Mouse (Mus musculus) bone marrow, adult 2 months (tissue): ENCODE measurements around the gene Rdh5. TPM values are rescaled to one million over a fixed set of nuclear protein-coding genes. Genes with fewer than 3 reads are reported as not detected.

Experiments
- H3K27ac ChIP-seq: fragments of 200-500 bp; 2 replicates; pipeline ENCODE4 v1.5.1; 2012; ENCODE audit warnings: low read depth, mild to moderate bottlenecking, control low read depth, inconsistent platforms, low read length; ENCODE audit not compliant: control insufficient read depth, poor library complexity, insufficient read depth
- H3K4me1 ChIP-seq: fragments of 200-500 bp; 2 replicates; pipeline ENCODE4 v1.6.1; 2011; ENCODE audit warnings: low read length; ENCODE audit not compliant: control insufficient read depth, insufficient read depth
- H3K4me3 ChIP-seq: fragments of 200-500 bp; replicated peaks from 2 replicates; pipeline ENCODE3; 2011; ENCODE audit warnings: mild to moderate bottlenecking, low read depth, low read length, control low read depth; ENCODE audit not compliant: control insufficient read depth
- CTCF ChIP-seq: fragments of 200-500 bp; IDR thresholded peaks from 2 replicates; pipeline ENCODE4 v1.5.1; 2011; ENCODE audit warnings: low read length, control low read depth; ENCODE audit not compliant: control insufficient read depth, insufficient read depth
- POLR2A ChIP-seq: fragments of 200-500 bp; IDR thresholded peaks from 2 replicates; pipeline ENCODE4 v1.6.1; 2011; ENCODE audit warnings: low read depth, mild to moderate bottlenecking, control low read depth, low read length, borderline replicate concordance; ENCODE audit not compliant: control insufficient read depth
- WGBS: fragments of 180-500 bp; shearing (Covaris S2); methylation state at CpG from one replicate; pipeline ENCODE4 v1.1.7; 2018; 5-methylcytosine and 5-hydroxymethylcytosine counted together
- polyA plus RNA-seq: library from polyadenylated mRNA; stranded (reverse); fragments of >200 nt; gene quantifications from 2 replicates; pipeline ENCODE4 v1.2.4, GENCODE M21; 2011; ENCODE audit warnings: low replicate concordance; ENCODE audit not compliant: missing spikeins, insufficient read depth, insufficient read length

Gene Rdh5
- polyA plus RNA-seq, 1 experiment, result 6.2 TPM

- H3K4me1 ChIP-seq, result no peaks in the 10 kb centered on the region
- no peak overlapping the region for H3K27ac ChIP-seq
- 87% methylated on average over 5 of the region's 5 CpGs for WGBS
- H3K4me3 ChIP-seq, result no peak overlapping the region
- TF ChIP-seq POLR2A (no peak), CTCF (no peak)
Observed at GRCm38 (mm10) chr10:128882067-128882466, 40.6 kb downstream of the Rdh5 start.

- WGBS, result 83% methylated on average over 2 of the region's 2 CpGs
- TF ChIP-seq POLR2A, result no peak
- no peak for TF ChIP-seq CTCF
- H3K4me3 ChIP-seq, result no peak overlapping the region
Observed at GRCm38 (mm10) chr10:128878811-128879210, 43.9 kb downstream of the Rdh5 start.

GRCm38 (mm10) chr10:128878291-128878690, 44.4 kb downstream of the Rdh5 start:
- Histone ChIP-seq H3K27ac (no peak overlapping the region), H3K4me1 (no peaks in the 10 kb centered on the region), H3K4me3 (no peak overlapping the region)
- TF ChIP-seq CTCF, result no peak
- no peak for TF ChIP-seq POLR2A

More at GRCm38 (mm10) chr10:128878811-128879210, 43.9 kb downstream of the Rdh5 start:
- H3K4me1 ChIP-seq, result no peaks in the 10 kb centered on the region
- no peak overlapping the region for H3K27ac ChIP-seq

- no peak overlapping the region for H3K4me3 ChIP-seq
- TF ChIP-seq POLR2A (no peak), CTCF (no peak)
- H3K27ac ChIP-seq, result no peak overlapping the region
- no peaks in the 10 kb centered on the region for H3K4me1 ChIP-seq
- 72% methylated on average over 3 of the region's 3 CpGs for WGBS
Observed at GRCm38 (mm10) chr10:128870341-128870740, 52.3 kb downstream of the Rdh5 start.

GRCm38 (mm10) chr10:128866518-128866917, 56.2 kb downstream of the Rdh5 start:
- Histone ChIP-seq H3K4me3 (no peak overlapping the region), H3K4me1 (no peaks in the 10 kb centered on the region), H3K27ac (no peak overlapping the region)
- WGBS, result 91% methylated on average over 1 of the region's 1 CpGs
- TF ChIP-seq CTCF (no peak), POLR2A (no peak)

GRCm38 (mm10) chr10:128866042-128866441, 56.6 kb downstream of the Rdh5 start:
- no peak overlapping the region for H3K4me3 ChIP-seq
- no peaks in the 10 kb centered on the region for H3K4me1 ChIP-seq
- no peak for TF ChIP-seq POLR2A
- TF ChIP-seq CTCF, result no peak
- 70% methylated on average over 3 of the region's 3 CpGs for WGBS
- no peak overlapping the region for H3K27ac ChIP-seq

Other genes starting within 250 kb of the Rdh5 start
- 10.8 and 11.6 TPM in 2 replicates for gene Suox, start 248.8 kb downstream of the Rdh5 start, polyA plus RNA-seq
- gene Rab5b, start 226.6 kb downstream of the Rdh5 start, polyA plus RNA-seq, result 26.4 and 35.4 TPM in 2 replicates
- gene Pmel, start 218.7 kb downstream of the Rdh5 start, polyA plus RNA-seq, result 1.4 TPM in 1 of 2 replicates, not detected in the other
- gene Cdk2, start 217.9 kb downstream of the Rdh5 start, polyA plus RNA-seq, result 60.6 and 62.9 TPM in 2 replicates
- 19.2 and 41.7 TPM in 2 replicates for gene Dgka, start 178.0 kb downstream of the Rdh5 start, polyA plus RNA-seq
- gene Pym1, start 175.0 kb downstream of the Rdh5 start, polyA plus RNA-seq, result 58.3 and 76.9 TPM in 2 replicates
- gene Mmp19, start 132.0 kb downstream of the Rdh5 start, polyA plus RNA-seq, result 2.4 and 5.1 TPM in 2 replicates
- 12.2 and 20.7 TPM in 2 replicates for gene Dnajc14, start 118.8 kb downstream of the Rdh5 start, polyA plus RNA-seq
- 2.8 and 8.3 TPM in 2 replicates for gene Tmem198b, start 118.5 kb downstream of the Rdh5 start, polyA plus RNA-seq
- 45.2 and 73.3 TPM in 2 replicates for gene Sarnp, start 105.6 kb downstream of the Rdh5 start, polyA plus RNA-seq
- gene Ormdl2, start 101.2 kb downstream of the Rdh5 start, polyA plus RNA-seq, result 24.9 and 25.4 TPM in 2 replicates
- 2.4 and 3.6 TPM in 2 replicates for gene Gdf11, start 31.2 kb downstream of the Rdh5 start, polyA plus RNA-seq
- 49.2 and 134 TPM in 2 replicates for gene Cd63, start 21.9 kb downstream of the Rdh5 start, polyA plus RNA-seq
- gene Bloc1s1, start 1.1 kb upstream of the Rdh5 start, polyA plus RNA-seq, result 78.6 and 92.7 TPM in 2 replicates
- 1.4 and 1.9 TPM in 2 replicates for gene Itga7, start 10.9 kb upstream of the Rdh5 start, polyA plus RNA-seq
- 1.3 and 3.7 TPM in 2 replicates for gene Mettl7b, start 38.1 kb upstream of the Rdh5 start, polyA plus RNA-seq
- not detected in 2 replicates for gene Olfr9, start 66.5 kb upstream of the Rdh5 start, polyA plus RNA-seq
- not detected in 2 replicates for gene Olfr763, start 87.9 kb upstream of the Rdh5 start, polyA plus RNA-seq
- not detected in 2 replicates for gene Olfr764-ps1, start 117.0 kb upstream of the Rdh5 start, polyA plus RNA-seq
- not detected in 2 replicates for gene Olfr765, start 127.1 kb upstream of the Rdh5 start, polyA plus RNA-seq
- gene Olfr766-ps1, start 146.1 kb upstream of the Rdh5 start, polyA plus RNA-seq, result not detected in 2 replicates
- not detected in 2 replicates for gene Olfr767, start 160.0 kb upstream of the Rdh5 start, polyA plus RNA-seq
- gene Olfr768, start 176.5 kb upstream of the Rdh5 start, polyA plus RNA-seq, result not detected in 2 replicates
- gene Olfr769, start 195.0 kb upstream of the Rdh5 start, polyA plus RNA-seq, result not detected in 2 replicates
- gene Olfr770, start 216.1 kb upstream of the Rdh5 start, polyA plus RNA-seq, result not detected in 2 replicates
- gene Olfr771, start 241.9 kb upstream of the Rdh5 start, polyA plus RNA-seq, result not detected in 2 replicates